Mouse (Mus musculus) adrenal gland, adult 8-10 months (tissue): Measurements from ENCODE around the gene Ucp1. TPM values are rescaled to one million over a fixed set of nuclear protein-coding genes. Genes with fewer than 3 reads are reported as not detected.
"Not testable (repeated sequence)": the region's sequence is repeated elsewhere in the genome, so short reads cannot be mapped to it uniquely, and the experiment has no call there.

Source experiments
- DNase-seq: peaks from one replicate; pipeline ENCODE4 v3.0.0; 2022
- total RNA-seq, 4 experiments: library from RNA; stranded (reverse); gene quantifications; 2 replicates each; pipeline ENCODE4 v1.2.4; 2022

Ucp1 gene
- total RNA-seq, result 100 to 1,000 TPM in 3 of 4 experiments, 10 to 100 TPM in 1; 12.0 to 493 (median 342) TPM

DNA sequence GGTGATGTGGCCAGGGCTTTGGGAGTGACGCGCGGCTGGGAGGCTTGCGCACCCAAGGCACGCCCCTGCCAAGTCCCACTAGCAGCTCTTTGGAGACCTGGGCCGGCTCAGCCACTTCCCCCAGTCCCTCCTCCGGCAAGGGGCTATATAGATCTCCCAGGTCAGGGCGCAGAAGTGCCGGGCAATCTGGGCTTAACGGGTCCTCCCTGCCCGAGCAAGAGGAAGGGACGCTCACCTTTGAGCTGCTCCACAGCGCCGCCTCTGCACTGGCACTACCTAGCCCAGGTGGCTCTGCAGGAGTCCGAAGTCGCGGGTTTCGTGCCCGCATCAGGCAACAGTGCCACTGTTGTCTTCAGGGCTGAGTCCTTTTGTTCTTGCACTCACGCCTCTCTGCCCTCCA lies at the start of gene Ucp1:
TSS of gene Ucp1 (plus strand) at position 177 of the 400 bp plus-strand sequence.
- no peak for DNase-seq

DNA sequence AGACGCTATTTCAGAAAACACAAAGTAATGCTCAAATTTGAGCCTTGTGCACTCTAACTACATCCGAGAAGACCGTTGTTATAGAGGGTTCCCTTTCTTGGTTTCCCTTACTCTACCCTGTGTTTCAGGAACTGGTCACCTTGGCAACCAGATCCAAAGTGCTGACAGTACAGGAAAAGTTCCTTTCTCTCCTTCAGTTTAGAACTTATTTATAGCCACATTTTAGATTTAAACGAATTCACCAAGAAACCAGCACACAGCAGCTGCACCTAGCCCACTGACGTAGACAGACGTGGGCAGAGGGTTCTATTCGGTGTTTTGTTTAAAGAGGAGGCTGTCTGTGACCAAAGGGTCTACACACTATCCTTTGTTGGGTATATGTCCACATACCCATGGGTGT lies 46.0 kb upstream of the Ucp1 start:
- no peak for DNase-seq

DNA sequence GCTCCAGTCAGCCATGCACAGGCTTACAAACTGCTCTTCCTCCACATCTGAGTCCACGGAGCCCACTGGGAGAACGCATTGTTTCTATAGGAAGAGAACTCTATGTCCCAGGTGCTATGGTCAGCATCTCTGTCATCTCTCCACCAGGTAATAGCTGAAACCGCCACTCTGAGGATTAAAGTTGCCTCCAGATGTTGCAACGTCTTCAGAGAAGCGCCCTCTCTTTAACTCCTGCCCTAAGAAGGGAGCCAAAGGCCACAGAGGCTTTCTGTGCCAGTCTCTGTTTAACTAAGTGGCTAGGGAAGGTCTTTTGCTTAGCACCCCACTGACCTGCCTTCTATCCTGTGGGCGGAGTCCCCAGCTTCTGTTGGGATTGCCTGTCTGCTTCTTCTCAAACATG lies 39.3 kb upstream of the Ucp1 start:
- DNase-seq, result no peak

DNA sequence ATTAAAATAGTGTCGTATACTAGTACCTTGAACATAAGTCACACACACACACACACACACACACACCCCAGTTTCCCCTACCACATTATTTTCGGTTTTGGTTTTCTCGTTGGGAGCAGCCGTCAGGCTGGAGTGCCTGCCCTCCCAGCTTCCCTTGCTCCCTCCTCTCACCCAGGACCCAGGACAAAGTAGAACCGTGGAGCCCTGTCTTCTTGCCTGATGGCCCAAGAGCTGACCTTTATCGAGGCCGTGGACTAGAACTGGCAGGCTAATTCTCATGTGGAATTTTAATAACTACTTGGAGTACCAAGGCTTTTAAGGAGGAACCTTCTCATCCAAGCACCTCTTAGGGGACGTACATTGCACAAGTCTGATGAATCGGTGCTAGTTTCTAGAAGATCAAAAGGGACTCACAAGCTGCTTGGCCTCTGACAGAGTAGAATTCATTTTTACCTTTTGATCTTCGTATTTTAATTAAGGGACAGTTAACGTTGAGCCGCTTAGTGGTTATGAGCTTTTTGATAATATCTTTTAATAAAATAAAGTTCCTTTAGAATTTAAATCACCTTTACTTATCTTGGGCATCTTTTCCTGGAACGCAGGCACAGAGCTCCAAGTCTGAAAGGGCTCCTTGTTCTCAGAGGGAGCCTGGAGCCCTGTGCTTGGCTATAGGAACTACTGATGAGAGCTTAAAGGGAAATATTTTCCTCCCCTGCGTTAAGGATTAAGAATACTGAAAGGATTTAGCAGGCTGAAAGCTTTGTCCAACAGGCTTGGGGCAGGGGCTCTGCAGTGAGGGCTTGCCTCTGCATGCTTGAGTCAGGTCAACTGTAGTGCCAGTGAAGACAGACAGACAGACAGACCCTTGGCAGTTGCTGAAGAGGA lies 38.5 kb upstream of the Ucp1 start:
- no peak for DNase-seq

DNA sequence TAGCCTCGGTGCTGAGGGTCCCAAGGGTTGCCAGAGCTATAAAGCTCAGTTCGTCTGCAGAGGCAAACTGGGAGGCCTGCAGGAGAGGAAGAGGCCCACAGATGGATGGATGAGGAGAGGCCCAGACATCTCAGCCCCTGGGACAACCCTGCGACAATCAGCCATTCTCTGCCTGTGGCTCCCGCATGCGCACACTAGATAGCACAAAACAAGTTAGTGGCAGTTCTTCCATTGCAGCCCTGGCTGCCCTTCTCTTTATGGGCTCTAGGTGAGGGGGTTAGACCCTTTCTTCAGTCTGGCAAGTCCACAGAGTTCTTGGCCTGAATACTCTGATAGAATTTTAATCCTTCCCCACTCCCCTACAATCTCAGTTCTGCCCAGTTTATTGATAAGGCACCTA lies 37.4 kb upstream of the Ucp1 start:
- DNase-seq, result no peak

DNA sequence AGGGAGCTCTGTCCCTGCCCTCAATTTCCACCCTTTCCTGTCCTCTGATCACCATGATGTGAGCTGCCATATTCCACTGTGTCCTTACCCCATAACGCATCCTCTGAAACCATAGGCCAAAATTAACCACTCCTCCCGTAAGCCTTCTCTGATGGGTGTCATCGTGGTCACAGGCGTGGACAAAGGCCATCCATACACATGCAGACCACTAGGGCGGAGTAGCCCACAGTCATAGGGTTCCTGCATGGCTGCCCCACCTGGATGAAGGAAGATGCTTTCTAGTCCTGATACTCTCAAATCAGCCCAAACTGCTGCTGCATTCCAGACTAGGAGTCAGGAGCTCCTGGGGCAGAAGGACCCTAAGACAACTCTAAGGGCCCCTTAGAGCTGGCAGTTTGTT lies 32.5 kb upstream of the Ucp1 start:
- no peak for DNase-seq

DNA sequence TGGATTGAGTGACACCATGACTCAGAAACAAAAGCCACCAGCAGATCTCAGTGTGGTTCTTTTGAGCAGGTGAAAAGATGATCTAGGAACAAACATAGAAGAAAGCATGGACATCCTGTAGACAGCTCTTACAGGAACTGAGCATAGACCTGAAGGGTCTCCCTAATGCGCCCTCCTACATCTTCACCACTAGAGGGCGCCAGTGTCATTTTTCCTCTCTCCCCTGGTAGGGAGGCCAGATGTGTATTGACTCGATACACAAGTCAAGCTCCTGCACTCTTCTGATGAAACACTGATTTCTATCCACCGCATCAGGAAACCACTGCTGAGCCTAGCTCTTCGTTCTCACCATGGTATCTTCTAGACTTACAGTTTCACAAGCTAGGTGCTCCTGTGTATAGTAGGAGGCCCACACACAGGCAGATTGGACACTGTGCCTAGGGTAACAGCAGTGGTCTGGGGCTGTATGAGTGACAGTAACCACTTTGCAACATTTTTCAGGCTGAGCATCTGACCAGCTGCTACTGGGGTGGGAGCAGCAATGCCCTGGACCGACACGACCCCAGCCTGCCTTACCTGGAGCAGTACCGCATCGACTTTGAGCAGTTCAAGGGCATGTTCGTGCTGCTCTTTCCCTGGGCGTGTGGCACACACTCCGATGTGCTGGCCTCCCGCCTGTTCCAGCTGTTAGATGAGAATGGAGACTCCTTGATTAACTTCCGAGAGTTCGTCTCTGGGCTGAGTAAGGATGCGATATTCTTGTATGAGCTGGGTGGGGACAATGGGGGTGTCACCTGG lies 29.5 kb upstream of the Ucp1 start:
- peak; percentile 23 for DNase-seq

DNA sequence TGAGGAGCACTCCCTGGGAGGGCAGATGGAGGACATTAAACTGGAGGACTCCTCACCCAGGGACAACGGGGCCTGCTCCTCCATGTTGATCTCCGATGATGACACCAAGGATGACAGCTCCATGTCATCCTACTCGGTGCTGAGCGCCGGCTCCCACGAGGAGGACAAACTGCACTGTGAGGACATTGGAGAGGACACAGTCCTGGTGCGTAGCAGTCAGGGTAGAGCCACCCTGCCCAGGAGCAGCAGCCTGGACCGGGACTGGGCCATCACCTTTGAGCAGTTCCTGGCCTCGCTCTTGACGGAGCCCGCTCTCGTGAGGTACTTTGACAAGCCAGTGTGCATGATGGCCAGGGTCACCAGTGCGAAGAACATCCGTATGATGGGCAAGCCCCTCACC lies 19.0 kb upstream of the Ucp1 start:
- DNase-seq, result no peak

DNA sequence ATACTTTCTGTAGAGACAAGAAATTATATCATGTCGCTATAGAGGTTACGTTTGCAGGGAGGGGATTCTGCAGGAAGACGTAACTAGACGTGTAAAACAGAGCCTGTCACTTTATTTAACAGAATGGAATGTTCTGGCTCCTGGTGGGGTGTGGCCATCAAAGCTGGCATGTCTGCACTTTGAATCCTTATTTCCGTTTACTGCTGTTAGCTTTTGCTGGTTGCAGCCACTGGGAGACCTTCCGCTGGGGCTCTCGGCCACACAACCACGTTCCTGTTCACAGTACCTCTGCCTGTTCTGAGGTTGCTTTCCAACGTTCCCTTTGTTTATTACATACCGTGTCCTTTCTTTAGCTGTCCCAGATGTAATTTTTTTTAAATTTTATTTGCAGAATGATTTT lies 17.7 kb upstream of the Ucp1 start:
- no peak for DNase-seq

DNA sequence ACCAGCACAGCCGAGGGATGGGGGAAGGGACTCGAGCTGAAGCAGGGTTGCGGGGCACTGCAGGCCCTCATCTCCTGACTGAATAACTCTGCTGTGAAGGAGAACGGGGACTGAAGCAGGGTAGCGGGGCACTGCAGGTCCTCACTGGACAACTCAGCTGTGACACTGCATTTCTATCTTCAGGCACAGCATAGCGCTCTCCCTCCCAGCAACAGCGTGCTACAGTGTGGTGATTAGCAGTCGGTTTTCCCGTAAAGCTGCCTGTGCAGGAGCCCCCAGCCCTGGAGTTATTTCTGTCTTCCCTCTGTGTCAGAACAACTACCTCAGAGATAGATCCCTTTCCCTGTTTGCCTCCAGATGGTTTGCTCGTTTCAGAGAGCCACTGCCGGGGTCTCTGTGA lies 15.7 kb upstream of the Ucp1 start:
- no peak for DNase-seq

DNA sequence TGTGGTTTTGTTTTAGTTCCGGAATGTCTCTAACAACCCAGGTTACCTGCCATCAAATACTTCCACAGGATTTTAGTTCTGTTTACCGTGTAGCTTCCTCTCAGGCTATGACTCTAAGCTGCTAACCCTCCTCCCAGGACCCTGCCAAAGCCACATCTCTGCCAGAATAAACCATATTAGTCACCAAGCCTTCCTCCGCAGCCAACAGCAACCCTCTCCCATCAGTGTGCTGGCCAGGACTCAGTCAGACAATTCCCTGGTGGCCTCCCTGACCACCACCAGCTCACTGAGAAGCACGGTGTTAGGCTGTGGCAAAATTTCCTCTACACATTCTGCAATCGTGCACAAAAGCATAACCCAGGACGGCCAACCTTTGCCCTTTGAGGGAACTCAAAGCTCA lies 11.7 kb upstream of the Ucp1 start:
- DNase-seq, result no peak

DNA sequence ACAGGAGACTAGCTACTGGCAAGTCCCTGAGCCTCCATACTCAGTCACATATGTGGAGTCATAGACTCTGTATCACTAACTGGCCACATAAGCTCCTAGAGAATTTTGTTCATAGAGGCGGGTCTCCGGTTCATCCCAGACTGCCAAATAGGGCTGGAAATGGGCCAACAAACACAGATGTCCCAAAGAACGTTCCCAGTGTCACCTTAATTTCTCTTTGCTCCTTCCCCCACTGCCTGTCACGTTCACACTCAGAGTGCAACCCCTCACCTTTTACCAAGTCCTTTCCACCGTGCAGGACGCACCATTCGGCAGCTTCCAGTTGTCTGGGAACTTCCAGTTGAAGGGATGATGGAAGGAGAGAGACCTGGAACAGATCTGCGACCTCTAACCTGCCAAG lies 4.8 kb upstream of the Ucp1 start:
- no peak for DNase-seq

DNA sequence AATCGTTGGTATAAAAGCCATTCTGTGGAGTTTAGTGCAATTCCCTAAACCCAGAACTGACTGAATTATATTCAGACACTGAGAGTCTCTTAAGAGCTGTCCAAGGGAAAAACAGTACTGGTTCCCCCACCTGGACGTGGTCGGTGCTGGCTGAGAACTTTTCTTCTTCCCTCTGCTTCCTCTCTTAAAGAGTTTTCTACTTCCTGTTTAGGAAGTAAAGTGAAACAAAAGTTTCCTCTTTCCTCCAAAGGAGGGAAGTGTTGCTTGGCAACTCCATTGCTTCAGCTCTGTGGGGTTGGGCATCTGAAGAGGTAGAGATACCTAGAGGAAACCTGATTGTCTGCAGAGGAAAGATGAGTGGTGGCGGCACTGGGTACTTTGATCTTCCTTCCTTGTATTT lies 7.2 kb downstream of the Ucp1 start:
- no peak for DNase-seq

DNA sequence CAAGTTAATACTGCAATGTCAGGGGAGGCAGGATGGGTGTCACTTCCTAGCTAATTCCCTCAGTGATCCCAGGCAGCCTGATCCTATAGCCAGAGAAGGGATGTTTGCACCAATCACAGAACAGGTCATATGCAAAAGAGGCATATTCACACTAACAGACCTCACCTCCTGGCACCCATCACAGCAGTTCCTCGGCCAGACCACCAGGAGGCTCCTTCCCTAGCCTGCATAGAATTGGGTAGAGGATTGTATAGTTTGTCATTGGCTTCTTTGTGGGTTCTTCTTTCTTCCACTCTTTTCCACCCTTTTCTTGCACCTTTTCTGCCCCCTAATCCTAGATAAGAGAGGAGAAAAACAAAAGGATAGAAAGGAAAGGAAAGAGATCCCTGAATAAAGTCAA lies 10.0 kb downstream of the Ucp1 start:
- DNase-seq, result no peak

DNA sequence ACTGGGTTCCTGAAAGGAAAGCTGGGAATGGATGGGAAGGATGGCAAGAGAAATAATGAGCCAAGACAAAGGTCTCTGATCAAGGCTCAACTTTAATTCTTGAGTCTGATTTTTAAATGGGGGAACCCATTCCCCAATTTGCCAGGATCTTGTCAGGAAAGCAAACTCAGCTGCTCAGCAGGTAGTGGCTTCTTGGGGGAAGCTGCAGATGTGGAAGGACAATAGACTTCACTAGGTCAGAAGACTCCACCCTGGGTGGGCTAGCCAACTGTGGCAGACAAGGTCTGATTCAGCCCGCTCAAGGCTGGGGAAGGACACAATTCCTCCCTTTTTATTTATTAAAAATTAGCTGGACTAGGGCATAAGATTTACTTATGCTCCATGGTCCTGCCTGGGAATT lies 14.8 kb downstream of the Ucp1 start:
- DNase-seq, result no peak

DNA sequence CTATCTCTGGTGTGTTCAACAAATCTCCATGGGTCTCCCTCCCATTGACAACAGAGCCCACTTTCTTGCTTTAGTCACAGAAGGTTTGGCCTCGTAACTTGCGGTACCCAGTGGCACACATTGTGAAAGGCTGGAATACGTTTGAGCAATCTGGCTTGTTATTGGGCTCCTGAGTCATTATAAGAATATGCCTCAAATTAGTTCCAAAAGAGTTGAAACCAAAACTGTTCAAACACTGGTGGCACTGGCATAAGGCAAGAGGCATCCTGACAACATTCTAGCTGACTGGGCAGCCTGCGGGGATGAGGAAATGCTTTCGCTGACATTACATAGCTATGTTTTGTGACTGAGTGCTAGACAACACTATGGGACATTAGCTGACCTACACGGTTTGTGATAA lies 19.7 kb downstream of the Ucp1 start:
- DNase-seq, result peak; percentile 14

DNA sequence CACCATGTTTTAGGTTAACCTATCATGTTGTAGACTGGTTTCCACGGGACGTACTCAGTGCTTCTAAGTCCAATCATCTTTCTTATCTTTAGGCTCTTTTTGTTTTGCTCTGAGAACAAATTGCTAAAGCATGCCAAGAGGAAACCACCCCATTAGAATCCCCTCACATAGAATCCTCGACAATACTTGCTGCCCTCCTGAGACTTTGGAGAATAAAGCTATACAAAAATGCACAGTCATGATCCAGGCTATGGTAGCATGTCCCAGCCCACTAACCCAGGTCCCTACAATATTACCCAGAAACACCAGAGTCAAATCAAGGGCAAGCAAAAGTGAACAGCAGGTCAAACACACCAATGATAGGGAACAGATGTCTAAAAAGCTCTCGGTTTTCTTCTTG lies 24.9 kb downstream of the Ucp1 start:
- DNase-seq, result not testable (repeated sequence)

DNA sequence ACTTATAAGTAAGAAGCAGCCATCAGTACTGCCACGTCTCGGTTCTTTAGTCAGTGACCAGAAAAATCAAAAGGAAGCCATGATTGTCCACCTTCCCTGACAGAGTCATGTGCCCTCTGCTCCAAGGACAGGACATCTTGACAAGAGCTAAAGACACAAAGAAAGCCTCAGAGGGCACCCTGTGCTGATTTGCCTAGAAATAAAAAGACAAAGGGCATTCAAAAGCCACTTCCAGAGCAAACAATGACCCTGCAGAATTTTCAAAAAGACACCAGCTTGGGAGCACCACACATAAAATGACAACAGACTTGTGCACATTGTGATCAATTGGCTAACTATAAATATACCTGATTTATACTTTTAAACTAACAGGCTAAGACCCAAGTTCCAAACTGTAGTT lies 25.5 kb downstream of the Ucp1 start:
- no peak for DNase-seq

DNA sequence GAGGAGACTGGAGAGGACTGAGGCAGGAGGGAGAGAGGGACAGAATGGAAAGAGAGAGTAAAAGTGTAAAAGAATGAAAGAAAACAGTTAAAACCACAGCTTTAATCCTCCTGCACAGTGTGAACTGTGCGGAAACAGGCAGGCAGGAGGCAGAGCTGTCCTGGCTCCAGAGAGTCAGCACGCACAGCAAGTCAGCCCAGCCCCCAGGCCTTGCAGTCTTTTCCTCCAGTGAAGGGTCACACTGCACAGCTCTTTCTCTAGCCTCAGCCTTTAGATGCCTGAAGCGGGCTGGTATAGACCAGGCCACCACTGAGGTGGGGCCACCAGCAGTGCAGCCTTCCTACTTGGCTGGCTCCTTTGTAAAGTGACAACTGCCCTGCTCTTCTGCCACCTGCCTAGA lies 30.4 kb downstream of the Ucp1 start:
- DNase-seq, result no peak

DNA sequence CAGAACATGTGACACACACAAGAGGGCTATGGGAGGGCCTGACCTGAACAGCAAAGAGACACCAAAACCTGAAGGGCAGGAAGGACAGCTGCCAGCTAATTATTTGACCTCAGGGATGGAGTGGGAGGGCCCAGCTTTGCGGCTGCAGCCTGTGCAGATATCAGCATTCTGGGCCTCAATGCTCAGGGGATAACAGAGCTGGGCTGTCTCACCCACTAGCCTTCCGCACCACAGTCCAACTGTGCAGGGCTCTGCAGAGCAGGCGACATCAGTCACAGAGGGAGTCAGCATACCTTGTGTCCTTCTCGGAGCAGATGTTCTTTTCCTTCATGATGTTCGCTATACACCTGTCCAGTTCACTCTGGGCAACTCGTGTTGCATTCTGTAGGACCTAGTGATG lies 32.2 kb downstream of the Ucp1 start:
- DNase-seq, result no peak

DNA sequence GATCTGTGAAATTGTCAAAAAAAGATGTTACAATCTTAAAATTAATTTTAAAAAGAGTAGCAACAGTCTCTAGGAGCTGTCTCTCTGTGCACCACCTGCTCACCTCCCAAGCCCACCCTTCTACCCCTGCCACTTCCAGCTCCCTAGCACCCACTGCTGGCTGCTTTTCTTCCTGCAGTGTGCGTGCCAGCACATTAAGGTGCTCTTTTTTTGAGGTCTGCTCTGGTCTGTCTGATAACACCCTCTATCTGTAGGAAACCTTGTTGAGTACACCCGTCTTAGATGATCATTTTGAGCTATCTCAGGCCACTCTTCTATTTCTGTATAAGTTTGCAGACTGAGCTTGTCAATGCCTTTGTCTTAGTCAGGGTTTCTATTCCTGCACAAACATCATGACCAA lies 32.9 kb downstream of the Ucp1 start:
- DNase-seq, result no peak

DNA sequence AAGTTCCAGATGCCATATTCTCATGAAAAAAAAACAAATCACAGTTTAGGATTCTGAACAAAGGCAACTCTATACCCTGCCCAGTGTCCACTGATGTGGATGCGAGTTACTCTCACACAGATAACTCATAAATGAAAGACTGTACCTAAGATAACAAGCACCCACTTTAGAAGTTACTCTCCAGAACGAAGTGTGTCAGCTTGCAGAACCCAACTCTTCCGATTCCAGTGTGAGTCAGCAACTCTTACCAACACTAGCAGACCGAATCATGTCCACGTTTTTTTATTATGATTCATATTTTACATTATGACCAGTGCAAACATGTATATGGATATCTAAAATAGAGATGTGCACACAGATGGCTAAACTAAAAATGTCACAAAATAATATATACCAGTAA lies 37.7 kb downstream of the Ucp1 start:
- DNase-seq, result no peak

DNA sequence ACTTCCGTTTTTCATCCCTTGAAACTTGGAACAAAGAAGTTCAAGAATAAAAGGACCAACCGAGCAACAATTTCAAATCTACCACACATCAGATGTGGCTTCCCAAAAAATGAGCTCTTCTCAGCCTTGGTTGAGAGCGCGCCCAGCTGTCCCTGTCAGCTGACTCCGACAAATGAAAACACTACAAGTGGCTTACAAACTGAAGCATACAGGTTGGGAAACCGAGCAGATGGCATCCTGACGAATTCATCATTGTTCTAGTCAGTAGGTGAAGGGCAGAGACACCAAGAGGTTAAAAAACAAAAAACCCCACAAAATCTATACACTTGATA lies 41.4 kb downstream of the Ucp1 start:
- DNase-seq, result no peak
